Mouse (Mus musculus) layer of hippocampus, postnatal 10 days (tissue): ENCODE data around the gene Olfr319. TPM values are rescaled to one million over a fixed set of nuclear protein-coding genes. Genes with fewer than 3 reads are reported as not detected.
A peak's percentile ranks its signal among the peaks of the same experiment; 100 is the strongest.
"Not testable (repeated sequence)": the region's sequence is repeated elsewhere in the genome, so short reads cannot be mapped to it uniquely, and the experiment has no call there.

ENCODE experiments used
- DNase-seq, 2 experiments: peaks; one replicate each; pipeline ENCODE4 v3.0.0; 2021; ENCODE audit warnings: low spot score in 2 of 2
- long read RNA-seq: library from polyadenylated mRNA; stranded (forward); transcript quantifications from one replicate; pipeline ENCODE4 v2.0.0, GENCODE M21; 2023
- total RNA-seq, 2 experiments: library from RNA; stranded (reverse); gene quantifications; 2 replicates each; pipeline ENCODE4 v1.2.3; 2021

The Olfr319 gene
- total RNA-seq: not detected
- long read RNA-seq: 0 reads

- DNase-seq: no peak
These were observed at the start of gene Olfr319 for GRCm38 (mm10) chr11:58698862-58699261. TSS of gene Olfr319 (plus strand) at chr11:58699162.

- DNase-seq: no peak
These were observed 43.8 kb upstream of the Olfr319 start for GRCm38 (mm10) chr11:58655151-58655550.

- DNase-seq: no peak
These were observed 40.4 kb upstream of the Olfr319 start, which contains the start of gene Olfr322 for GRCm38 (mm10) chr11:58658596-58658995. TSS of gene Olfr322 (plus strand) at chr11:58658782.

- no peak for DNase-seq
These were observed 29.7 kb upstream of the Olfr319 start for GRCm38 (mm10) chr11:58669252-58669651.

GRCm38 (mm10) chr11:58671825-58672224, 27.1 kb upstream of the Olfr319 start:
- DNase-seq: no peak

- no peak for DNase-seq
These were observed 18.2 kb upstream of the Olfr319 start, which contains the start of gene Olfr320 for GRCm38 (mm10) chr11:58680799-58681198. TSS of gene Olfr320 (plus strand) at chr11:58681099.

- DNase-seq: no peak
These were observed 10.1 kb downstream of the Olfr319 start for GRCm38 (mm10) chr11:58709086-58709485.

- DNase-seq: not testable (repeated sequence)
These were observed 18.8 kb downstream of the Olfr319 start for GRCm38 (mm10) chr11:58717723-58718122.

GRCm38 (mm10) chr11:58719701-58720100, 20.7 kb downstream of the Olfr319 start:
- DNase-seq: no peak

- DNase-seq: no peak
These were observed 25.0 kb downstream of the Olfr319 start, which contains the start of gene Olfr318 for GRCm38 (mm10) chr11:58723914-58724313. TSS of gene Olfr318 (minus strand) at chr11:58724014.

- not testable (repeated sequence) for DNase-seq
These were observed 29.1 kb downstream of the Olfr319 start for GRCm38 (mm10) chr11:58727896-58728650.

- peak; percentile 39 to 45 for DNase-seq
These were observed 34.4 kb downstream of the Olfr319 start for GRCm38 (mm10) chr11:58733372-58733771.

GRCm38 (mm10) chr11:58738792-58739262, 39.9 kb downstream of the Olfr319 start, which contains the start of gene Olfr317:
TSS of gene Olfr317 (minus strand) at chr11:58739212.
- no peak for DNase-seq

- DNase-seq: peak in 1 of 2 experiments; percentile 16
These were observed 52.1 kb downstream of the Olfr319 start for GRCm38 (mm10) chr11:58751096-58751495.

- DNase-seq: no peak
These were observed 53.5 kb downstream of the Olfr319 start, which contains the start of gene Olfr316 for GRCm38 (mm10) chr11:58752434-58752833. TSS of gene Olfr316 (plus strand) at chr11:58752734.

Other genes with a start within 250 kb of the Olfr319 start
- not detected for gene Lypd9, start 246.2 kb upstream of the Olfr319 start, total RNA-seq
- not detected for gene Olfr30, start 236.9 kb upstream of the Olfr319 start, total RNA-seq
- not detected for gene Olfr332, start 206.6 kb upstream of the Olfr319 start, total RNA-seq
- not detected for gene Olfr331, start 196.6 kb upstream of the Olfr319 start, total RNA-seq
- not detected for gene Olfr330, start 164.3 kb upstream of the Olfr319 start, total RNA-seq
- gene Olfr329-ps, start 152.7 kb upstream of the Olfr319 start, total RNA-seq: not detected
- under 1 TPM; 0.11 to 0.23 TPM for gene Olfr328, start 143.5 kb upstream of the Olfr319 start, total RNA-seq
- gene Olfr224, start 128.6 kb upstream of the Olfr319 start, total RNA-seq: not detected
- gene Olfr325, start 121.4 kb upstream of the Olfr319 start, total RNA-seq: not detected
- not detected for gene Olfr324, start 104.0 kb upstream of the Olfr319 start, total RNA-seq
- gene 2210407C18Rik, start 83.1 kb upstream of the Olfr319 start, total RNA-seq: not detected
- gene Olfr323, start 68.7 kb upstream of the Olfr319 start, total RNA-seq: not detected
- under 1 TPM in 1 of 2 experiments, not detected in 1; 0.20 TPM for gene Trim58, start 58.7 kb upstream of the Olfr319 start, total RNA-seq
- not detected for gene Olfr322, start 40.4 kb upstream of the Olfr319 start, total RNA-seq
- gene Olfr320, start 18.1 kb upstream of the Olfr319 start, total RNA-seq: not detected
- gene Olfr318, start 24.9 kb downstream of the Olfr319 start, total RNA-seq: under 1 TPM in 1 of 2 experiments, not detected in 1; 0.16 TPM
- gene Olfr317, start 40.0 kb downstream of the Olfr319 start, total RNA-seq: under 1 TPM in 1 of 2 experiments, not detected in 1; 0.49 TPM
- under 1 TPM; 0.25 to 0.32 TPM for gene Olfr316, start 53.6 kb downstream of the Olfr319 start, total RNA-seq
- not detected for gene Olfr315, start 74.0 kb downstream of the Olfr319 start, total RNA-seq
- not detected for gene Olfr314, start 83.8 kb downstream of the Olfr319 start, total RNA-seq
- gene Fam183b, start 102.8 kb downstream of the Olfr319 start, total RNA-seq: 1 to 10 TPM; 5.3 to 6.9 TPM
- gene Olfr313, start 115.8 kb downstream of the Olfr319 start, total RNA-seq: not detected
- gene Olfr312, start 130.1 kb downstream of the Olfr319 start, total RNA-seq: not detected
- gene Olfr311, start 140.1 kb downstream of the Olfr319 start, total RNA-seq: not detected
- gene Gm12258, start 148.0 kb downstream of the Olfr319 start, total RNA-seq: 10 to 100 TPM; 16.2 to 17.7 TPM
- 10 to 100 TPM in 1 of 2 experiments, 1 to 10 TPM in 1; 6.6 to 11.7 TPM for gene 2810021J22Rik, start 168.1 kb downstream of the Olfr319 start, total RNA-seq
- gene Zfp39, start 205.1 kb downstream of the Olfr319 start, total RNA-seq: 10 to 100 TPM in 1 of 2 experiments, 1 to 10 TPM in 1; 9.9 to 10.1 TPM
- gene Btnl10, start 218.7 kb downstream of the Olfr319 start, total RNA-seq: under 1 TPM in 1 of 2 experiments, not detected in 1; 0.22 TPM
- gene Rnf187, start 239.8 kb downstream of the Olfr319 start, total RNA-seq: 100 to 1,000 TPM; 453 to 458 TPM
- 100 to 1,000 TPM; 146 to 155 TPM for gene Hist3h2ba, start 249.8 kb downstream of the Olfr319 start, total RNA-seq